Mouse (Mus musculus) urinary bladder, postnatal 4 days (tissue): ENCODE measurements around the gene Btbd35f19.
"Not testable (repeated sequence)": the region's sequence is repeated elsewhere in the genome, so short reads cannot be mapped to it uniquely, and the experiment has no call there.

Experiments
- DNase-seq, 2 experiments: peaks; one replicate each; pipeline ENCODE4 v3.0.0; 2021 to 2022; ENCODE audit warnings: low spot score in 2 of 2

Gene Btbd35f19

DNA sequence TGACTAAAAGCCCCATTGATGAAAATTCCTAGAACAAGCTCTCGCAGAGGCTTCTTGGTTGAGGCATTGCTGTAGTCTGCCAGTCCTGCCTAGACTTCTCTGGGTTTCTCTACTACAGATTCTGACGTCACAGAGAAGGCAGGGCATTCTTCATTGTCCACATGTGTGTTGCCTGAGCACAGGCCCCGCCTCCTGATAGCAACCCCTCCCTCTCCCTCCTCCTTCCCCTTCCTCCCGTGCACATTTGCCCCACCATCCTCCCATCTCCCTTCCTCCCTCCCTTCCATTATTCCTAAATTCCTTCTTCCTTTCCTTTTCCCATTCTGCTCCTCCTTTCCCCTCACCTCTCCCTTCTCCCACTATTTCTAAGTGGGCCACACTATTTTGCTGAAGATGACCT, at the start of gene Btbd35f19:
Gene Btbd35f19, minus strand, starts transcription at position 101 of the 400 bp plus-strand sequence.
- not testable (repeated sequence) for DNase-seq

DNA sequence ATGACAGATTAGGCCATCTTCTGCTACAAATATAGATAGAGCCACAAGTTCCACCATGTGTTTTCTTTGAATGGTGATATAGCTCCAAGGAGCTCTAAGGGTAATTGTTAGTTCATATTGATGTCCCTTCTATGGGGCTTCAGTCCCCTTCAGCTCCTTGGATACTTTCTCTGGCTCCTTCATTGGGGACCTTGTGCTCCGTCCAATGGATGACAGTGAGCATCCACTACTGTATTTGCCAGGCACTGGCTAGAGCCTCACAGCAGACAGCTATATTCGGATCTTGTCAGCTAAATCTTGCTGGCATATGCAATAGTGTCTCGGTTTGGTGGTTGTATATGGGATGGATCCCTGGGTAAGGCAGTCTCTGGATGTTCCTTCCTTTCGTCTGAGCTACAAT, 41.8 kb downstream of the Btbd35f19 start:
- peak in 1 of 2 experiments; percentile 54 for DNase-seq

DNA sequence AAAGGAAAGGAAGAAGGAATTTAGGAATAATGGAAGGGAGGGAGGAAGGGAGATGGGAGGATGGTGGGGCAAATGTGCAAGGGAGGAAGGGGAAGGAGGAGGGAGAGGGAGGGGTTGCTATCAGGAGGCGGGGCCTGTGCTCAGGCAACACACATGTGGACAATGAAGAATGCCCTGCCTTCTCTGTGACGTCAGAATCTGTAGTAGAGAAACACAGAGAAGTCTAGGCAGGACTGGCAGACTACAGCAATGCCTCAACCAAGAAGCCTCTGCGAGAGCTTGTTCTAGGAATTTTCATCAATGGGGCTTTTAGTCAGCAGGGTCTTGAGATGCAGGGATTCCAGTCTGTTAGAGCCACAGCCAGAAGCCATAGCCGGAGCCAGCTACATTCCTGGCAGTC, 47.6 kb downstream of the Btbd35f19 start, which contains the start of gene Btbd35f26:
Gene Btbd35f26, plus strand, starts transcription at position 301 of the 400 bp plus-strand sequence.
- DNase-seq, result not testable (repeated sequence)
